Comparison of ENCODE assay signal across 8 mouse cellular contexts in genomic region chr12:111401454-111402184, GRCm38 (mm10). TPM values are rescaled to one million over a fixed set of nuclear protein-coding genes. Genes with fewer than 3 reads are reported as not detected.
DNase-seq lines count a peak whose midpoint lies in the region; ATAC-seq and TF ChIP-seq lines count a peak whose summit lies in the region.
"Had no signal": no experiment of that assay in that cellular context is flagged by ENCODE, and none has a peak within 500 bp of the region (broad histone marks: within the 10 kb centered on the region; RNA-seq: fewer than 3 reads in every experiment).

No protein-coding gene starts in this region.

- TF ChIP-seq CTCF in lung, embryonic 14.5 days (IDR thresholded peaks at IDR 0.05; ENCODE audit: low read depth) = peak; percentile 95

- peak; percentile 78 for DNase-seq in Muller cell, postnatal 12 days (ENCODE audit: inconsistent ontology term)
- DNase-seq in c-Kit-positive CD71-negative TER-119-negative erythroid progenitor cells, embryonic 14.5 days (ENCODE audit: low read depth) = peak; percentile 74
- DNase-seq in heart, postnatal 36 days = peak; percentile 77 to 82
- DNase-seq in layer of hippocampus, adult 11-12 months (ENCODE audit: low spot score) = peak; percentile 78
- DNase-seq in lung, embryonic 14.5 days = peak; percentile 93
- peak; percentile 67 for DNase-seq in retina, adult 2 months (ENCODE audit: low read depth, low spot score)

- ATAC-seq in forebrain, embryonic 12.5 days (ENCODE audit: low FRiP score) = peak; percentile 57; the same call in 1 of the 2 replicates
- peak; percentile 82 for ATAC-seq in lung, embryonic 14.5 days (ENCODE audit: insufficient read depth)

- no peak overlapping the region for H3K4me3 ChIP-seq in forebrain, embryonic 12.5 days (replicated peaks)
- H3K4me3 ChIP-seq in lung, embryonic 14.5 days (ENCODE audit: low read depth, low read length) = no peak overlapping the region
- H3K4me3 ChIP-seq: myocyte had no signal

- no peak overlapping the region for H3K27ac ChIP-seq in forebrain, embryonic 12.5 days
- H3K27ac ChIP-seq in lung, embryonic 14.5 days (ENCODE audit: low read depth) = no peak overlapping the region

- H3K4me1 ChIP-seq in forebrain, embryonic 12.5 days = peaks cover 2% of the 10 kb centered on the region; the same call in 1 of the 2 replicates
- no peaks in the 10 kb centered on the region for H3K4me1 ChIP-seq in lung, embryonic 14.5 days (ENCODE audit: insufficient read depth)

- peaks cover 43% of the 10 kb centered on the region for H3K27me3 ChIP-seq in forebrain, embryonic 12.5 days
- H3K27me3 ChIP-seq in lung, embryonic 14.5 days (ENCODE audit: insufficient read depth, low read length) = peaks cover 12% of the 10 kb centered on the region

- no peak overlapping the region for H3K9ac ChIP-seq in forebrain, embryonic 12.5 days
- H3K9ac ChIP-seq in lung, embryonic 14.5 days = no peak overlapping the region

- no peaks in the 10 kb centered on the region for H3K9me3 ChIP-seq in forebrain, embryonic 12.5 days
- no peaks in the 10 kb centered on the region for H3K9me3 ChIP-seq in lung, embryonic 14.5 days (ENCODE audit: low read depth, low read length)

- H3K4me2 ChIP-seq in forebrain, embryonic 12.5 days = no peak overlapping the region
- H3K4me2 ChIP-seq in lung, embryonic 14.5 days = no peak overlapping the region

- intact Hi-C loops in heart, postnatal 36 days (cut with DNase I) = loop anchor here (1.0 to 2.0 kb wide), 2 partner anchors 12 to 57 kb away; no protein-coding TSS in a partner anchor

- WGBS in forebrain, embryonic 12.5 days = 25% methylated on average over 15 of the region's 15 CpGs
- WGBS in lung, embryonic 14.5 days = 20% methylated on average over 15 of the region's 15 CpGs

- no peaks in the 10 kb centered on the region for H3K36me3 ChIP-seq in forebrain, embryonic 12.5 days (replicated peaks)
- H3K36me3 ChIP-seq in lung, embryonic 14.5 days (ENCODE audit: insufficient read depth) = no peaks in the 10 kb centered on the region

RNA-seq across cellular contexts. Expression of gene Lbhd2, which starts 5.0 kb away (rescaled TPM):
- polyA plus RNA-seq in forebrain, embryonic 12.5 days (2016; fragmentation: Nextera tagmentation; extraction: Ambion mirVana) = 0.51 and 0.63 TPM in 2 replicates
- not detected for total RNA-seq in heart, postnatal 36 days (2021)
- 0.50 and 0.68 TPM in 2 replicates for polyA plus RNA-seq in lung, embryonic 14.5 days (2014; fragmentation: Nextera tagmentation; extraction: Ambion mirVana)
- polyA plus RNA-seq: myocyte had no signal

RNA-seq across cellular contexts. Expression of gene Exoc3l4, which starts 15.2 kb away (rescaled TPM):
- polyA plus RNA-seq in forebrain, embryonic 12.5 days (2016; fragmentation: Nextera tagmentation; extraction: Ambion mirVana) = 1.4 and 3.3 TPM in 2 replicates
- total RNA-seq in heart, postnatal 36 days (2021) = 1 to 10 TPM; 2.9 to 3.0 TPM
- polyA plus RNA-seq in lung, embryonic 14.5 days (2014; fragmentation: Nextera tagmentation; extraction: Ambion mirVana) = 10.3 and 10.7 TPM in 2 replicates

RNA-seq across cellular contexts. Expression of gene Cdc42bpb, which starts 24.1 kb away (rescaled TPM):
- 38.9 and 41.6 TPM in 2 replicates for polyA plus RNA-seq in forebrain, embryonic 12.5 days (2016; fragmentation: Nextera tagmentation; extraction: Ambion mirVana)
- total RNA-seq in heart, postnatal 36 days (2021) = 10 to 100 TPM; 54.6 to 62.5 TPM
- 45.1 and 47.5 TPM in 2 replicates for polyA plus RNA-seq in lung, embryonic 14.5 days (2014; fragmentation: Nextera tagmentation; extraction: Ambion mirVana)

RNA-seq across cellular contexts. Expression of gene Tnfaip2, which starts 40.6 kb away (rescaled TPM):
- 1.5 and 2.2 TPM in 2 replicates for polyA plus RNA-seq in forebrain, embryonic 12.5 days (2016; fragmentation: Nextera tagmentation; extraction: Ambion mirVana)
- total RNA-seq in heart, postnatal 36 days (2021) = 10 to 100 TPM; 32.7 to 38.8 TPM
- polyA plus RNA-seq in lung, embryonic 14.5 days (2014; fragmentation: Nextera tagmentation; extraction: Ambion mirVana) = 2.0 and 3.4 TPM in 2 replicates
